Mouse (Mus musculus) spleen, adult 12 weeks (tissue): ENCODE data around the gene Utp11.

Experiments used
- DNase-seq: peaks from one replicate; pipeline ENCODE4 v3.0.0; 2022; ENCODE audit warnings: low spot score

Utp11 gene

GRCm38 (mm10) chr4:124632856-124633255 is 60.5 kb downstream of the Utp11 start:
- no peak for DNase-seq

- no peak for DNase-seq
These were observed 61.9 kb downstream of the Utp11 start for GRCm38 (mm10) chr4:124631456-124631855.
